Mouse (Mus musculus): ENCODE measurements around the gene Tgm5. TPM values are rescaled to one million over a fixed set of nuclear protein-coding genes. Genes with fewer than 3 reads are reported as not detected.
"Not testable (repeated sequence)": the region's sequence is repeated elsewhere in the genome, so short reads cannot be mapped to it uniquely, and the experiment has no call there.

Tgm5 gene
- not detected in 2 replicates for polyA plus RNA-seq (2016; fragmentation: Nextera tagmentation; extraction: Ambion mirVana)

DNA sequence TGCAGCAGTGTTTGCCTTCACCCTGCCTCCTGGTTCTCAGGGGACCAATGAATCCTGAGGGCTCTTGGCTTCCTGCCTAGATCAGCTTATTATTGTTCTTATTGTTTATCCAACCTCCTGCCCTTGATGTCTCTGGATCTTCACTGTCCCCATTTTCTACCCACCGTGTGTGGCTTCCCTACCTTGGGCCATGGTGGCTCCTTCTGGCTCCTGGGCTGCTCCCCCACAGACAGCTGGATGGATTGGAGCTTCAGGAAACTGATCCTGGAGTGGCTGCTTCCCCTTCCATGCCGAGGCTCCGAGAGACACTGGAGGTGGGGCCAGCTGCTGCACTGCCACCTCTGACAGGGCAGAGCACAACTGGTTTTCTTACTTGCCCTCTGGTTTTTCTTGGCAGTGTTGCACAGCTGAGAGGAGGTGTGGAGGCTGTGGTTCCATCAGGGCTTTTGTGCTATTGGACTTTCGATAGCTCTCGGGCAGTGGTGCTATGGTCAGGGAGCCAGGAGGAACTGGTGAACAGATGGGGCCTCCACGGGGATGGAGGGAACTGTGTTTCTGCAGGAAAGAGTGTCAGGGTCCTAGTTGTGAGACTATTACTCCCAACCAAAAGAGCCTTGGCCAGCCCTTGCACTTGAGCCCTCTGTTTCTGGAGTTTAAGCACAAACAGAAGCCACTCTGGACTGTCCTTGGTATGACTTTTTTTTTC, at the start of gene Tgm5:
Gene Tgm5, minus strand, starts transcription at position 362 of the 706 bp plus-strand sequence.
- WGBS: 43% methylated on average over 6 of the region's 6 CpGs
- no peak for DNase-seq (ENCODE audit: low spot score)
- Histone ChIP-seq H3K27ac (no peak within 1 kb of the TSS), H3K4me3 (no peak within 1 kb of the TSS), H3K4me1 (peaks cover 7% of the 10 kb centered on the region; the same call in 1 of the 2 replicates), H3K9me3 (no peaks in the 10 kb centered on the region), H3K27me3 (ENCODE audit: insufficient read depth, poor library complexity, severe bottlenecking) (0 out of 2 replicates have a peak, but pooled peaks cover 4% of the 10 kb centered on the region), H3K36me3 (no peaks in the 10 kb centered on the region)

DNA sequence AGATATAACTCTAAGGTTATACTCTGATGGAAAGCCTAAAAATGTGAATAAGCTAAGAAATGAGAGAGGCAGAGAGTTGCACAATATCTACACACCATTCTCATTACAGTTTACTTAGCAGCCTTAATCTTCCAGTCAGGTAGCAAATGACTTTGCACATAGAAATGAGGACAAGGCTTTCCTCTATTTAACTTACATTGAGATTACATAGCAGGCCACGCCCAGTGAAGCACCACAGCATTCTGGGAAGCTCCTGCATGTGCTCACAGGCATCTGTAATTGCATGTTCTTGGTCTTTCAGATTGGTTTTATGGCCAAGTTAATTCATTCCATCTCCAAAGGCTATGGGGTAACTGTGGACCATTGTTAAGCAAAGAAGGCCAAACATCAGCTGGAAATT, 47.2 kb upstream of the Tgm5 start:
- WGBS: 69% methylated on average over 1 of the region's 1 CpGs
- Histone ChIP-seq H3K4me3 (no peak overlapping the region), H3K9me3 (no peaks in the 10 kb centered on the region), H3K36me3 (peaks cover 6% of the 10 kb centered on the region), H3K27ac (no peak overlapping the region), H3K27me3 (ENCODE audit: insufficient read depth, poor library complexity, severe bottlenecking) (no peaks in the 10 kb centered on the region), H3K4me1 (no peaks in the 10 kb centered on the region)
- no peak for DNase-seq (ENCODE audit: low spot score)

DNA sequence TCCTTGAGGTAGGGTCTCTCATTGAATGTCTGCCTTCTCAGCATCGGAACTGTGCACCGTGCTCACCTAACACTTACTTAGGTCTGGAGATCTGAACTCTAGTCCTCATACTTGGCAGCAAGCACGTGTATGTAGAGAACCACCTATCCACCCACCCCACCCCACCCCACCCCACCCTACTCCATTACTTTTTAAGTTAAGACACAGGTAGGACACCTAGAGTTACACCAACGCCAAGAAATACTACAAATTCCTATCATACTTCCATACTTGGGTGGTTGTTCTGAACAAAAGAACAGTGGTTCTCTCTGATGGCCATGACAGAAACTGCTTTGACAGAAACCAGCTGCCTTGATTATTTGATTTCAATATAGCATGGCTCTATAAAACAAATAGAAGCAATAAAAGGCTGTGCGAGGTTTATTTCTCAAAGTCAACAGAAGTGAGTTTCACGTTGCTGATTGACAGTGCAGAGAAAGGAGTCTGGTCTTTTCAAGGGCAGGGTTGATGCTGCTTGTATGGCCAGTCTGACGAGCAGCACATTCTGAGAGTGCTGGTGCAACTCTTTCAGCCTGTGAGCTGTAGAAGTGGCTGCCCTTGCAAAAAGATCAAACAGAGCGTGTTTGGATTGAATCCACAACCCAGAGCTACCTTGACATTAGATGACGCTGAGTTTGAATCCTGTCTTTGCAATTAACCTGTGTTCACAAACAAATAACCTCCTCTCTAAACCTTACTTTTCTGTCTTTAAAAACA, 43.4 kb upstream of the Tgm5 start:
- Histone ChIP-seq H3K4me3 (no peak overlapping the region), H3K4me1 (no peaks in the 10 kb centered on the region), H3K27me3 (ENCODE audit: insufficient read depth, poor library complexity, severe bottlenecking) (no peaks in the 10 kb centered on the region), H3K36me3 (no peaks in the 10 kb centered on the region), H3K9me3 (no peaks in the 10 kb centered on the region), H3K27ac (no peak overlapping the region)
- WGBS: 63% methylated on average over 9 of the region's 9 CpGs
- DNase-seq (ENCODE audit: low spot score): no peak

DNA sequence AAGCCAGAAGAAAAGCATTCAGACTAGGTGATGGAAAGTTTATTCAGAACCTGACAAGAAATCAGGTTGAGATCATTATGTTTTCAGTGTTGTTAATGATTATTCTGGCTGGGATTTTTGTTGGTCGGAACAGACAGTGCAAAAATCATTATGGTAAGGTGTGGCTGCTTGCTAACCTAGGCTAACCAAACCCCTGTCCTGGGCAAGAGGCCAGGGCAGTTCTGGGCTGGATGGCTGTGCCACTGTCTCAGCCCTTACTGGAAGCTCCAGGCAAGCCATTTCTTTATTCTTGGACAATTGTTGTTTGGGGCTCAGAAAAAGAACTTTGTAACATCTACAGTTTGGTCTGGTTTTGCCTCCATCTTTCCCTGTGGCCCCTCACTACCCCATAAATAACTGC, 41.9 kb upstream of the Tgm5 start:
- DNase-seq (ENCODE audit: low spot score): no peak
- Histone ChIP-seq H3K36me3 (no peaks in the 10 kb centered on the region), H3K9me3 (no peaks in the 10 kb centered on the region), H3K27me3 (ENCODE audit: insufficient read depth, poor library complexity, severe bottlenecking) (no peaks in the 10 kb centered on the region), H3K4me1 (no peaks in the 10 kb centered on the region), H3K27ac (no peak overlapping the region), H3K4me3 (no peak overlapping the region)
- WGBS: 78% methylated on average over 1 of the region's 1 CpGs

DNA sequence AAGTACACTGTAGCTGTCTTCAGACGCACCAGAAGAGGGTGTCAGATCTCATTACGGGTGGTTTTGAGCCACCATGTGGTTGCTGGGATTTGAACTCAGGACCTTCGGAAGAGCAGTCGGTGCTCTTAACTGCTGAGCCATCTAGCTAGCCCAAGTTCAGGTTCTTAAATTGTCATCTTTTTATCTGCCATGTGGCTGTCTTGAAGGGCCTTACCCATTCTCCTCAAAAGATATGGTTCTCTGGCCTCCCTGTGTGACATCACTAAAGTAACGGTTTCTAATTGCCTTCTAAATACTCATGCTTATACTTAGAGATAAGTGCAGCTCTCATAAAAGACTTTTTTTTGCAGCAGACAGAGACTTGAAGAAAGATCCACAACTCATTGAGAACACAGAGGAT, 40.7 kb upstream of the Tgm5 start:
- H3K4me1 ChIP-seq; H3K27me3 ChIP-seq (ENCODE audit: insufficient read depth, poor library complexity, severe bottlenecking); H3K4me3 ChIP-seq; H3K27ac ChIP-seq; DNase-seq (ENCODE audit: low spot score); H3K36me3 ChIP-seq; H3K9me3 ChIP-seq: not testable (repeated sequence)
- 88% methylated on average over 5 of the region's 5 CpGs for WGBS

DNA sequence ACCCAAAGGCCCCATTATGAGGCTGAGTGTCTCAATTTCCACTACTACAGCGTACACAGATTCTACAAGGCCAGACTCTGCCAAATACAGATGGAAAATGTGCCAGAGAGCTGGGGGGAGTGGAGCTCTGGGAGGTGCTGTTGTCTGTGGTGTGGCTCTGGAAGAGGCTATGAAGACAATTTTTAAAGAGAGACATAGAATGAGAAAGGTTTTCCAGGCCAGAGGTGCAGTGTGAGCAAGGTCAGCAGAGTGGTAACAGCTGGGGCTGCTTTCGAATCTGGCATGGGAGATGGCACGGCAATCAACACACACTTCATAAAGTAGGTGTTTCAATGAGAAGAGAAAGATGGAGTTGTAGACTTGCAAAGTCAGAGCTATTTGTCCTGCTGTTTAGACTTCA, 33.6 kb upstream of the Tgm5 start:
- Histone ChIP-seq H3K4me3 (no peak overlapping the region), H3K36me3 (no peaks in the 10 kb centered on the region), H3K4me1 (no peaks in the 10 kb centered on the region), H3K27ac (no peak overlapping the region), H3K9me3 (no peaks in the 10 kb centered on the region), H3K27me3 (ENCODE audit: insufficient read depth, poor library complexity, severe bottlenecking) (no peaks in the 10 kb centered on the region)
- no peak for DNase-seq (ENCODE audit: low spot score)
- 75% methylated on average over 3 of the region's 3 CpGs for WGBS

DNA sequence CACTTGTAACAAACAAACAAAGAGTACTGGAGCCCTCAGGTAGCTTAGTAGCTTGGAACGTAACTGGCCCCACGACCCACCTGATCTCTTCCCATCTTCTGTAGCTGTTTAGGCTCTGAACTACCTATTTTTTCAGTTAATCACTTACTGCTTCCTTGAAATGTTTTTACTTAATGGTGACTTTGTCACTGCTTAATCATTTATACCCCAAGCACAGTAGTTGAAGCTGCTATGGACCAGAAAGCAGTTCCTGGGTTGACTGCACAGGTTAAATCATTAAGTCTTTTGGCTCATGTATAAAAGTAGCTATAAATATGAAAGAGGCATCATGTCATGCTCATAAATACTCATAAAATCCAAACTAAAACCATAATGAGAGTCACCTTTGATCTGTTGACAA, 29.8 kb upstream of the Tgm5 start:
- Histone ChIP-seq H3K36me3 (no peaks in the 10 kb centered on the region), H3K27me3 (ENCODE audit: insufficient read depth, poor library complexity, severe bottlenecking) (no peaks in the 10 kb centered on the region), H3K9me3 (no peaks in the 10 kb centered on the region), H3K4me3 (no peak overlapping the region), H3K27ac (no peak overlapping the region), H3K4me1 (peaks cover 1% of the 10 kb centered on the region)
- DNase-seq (ENCODE audit: low spot score): no peak
- WGBS: 86% methylated on average over 2 of the region's 2 CpGs

DNA sequence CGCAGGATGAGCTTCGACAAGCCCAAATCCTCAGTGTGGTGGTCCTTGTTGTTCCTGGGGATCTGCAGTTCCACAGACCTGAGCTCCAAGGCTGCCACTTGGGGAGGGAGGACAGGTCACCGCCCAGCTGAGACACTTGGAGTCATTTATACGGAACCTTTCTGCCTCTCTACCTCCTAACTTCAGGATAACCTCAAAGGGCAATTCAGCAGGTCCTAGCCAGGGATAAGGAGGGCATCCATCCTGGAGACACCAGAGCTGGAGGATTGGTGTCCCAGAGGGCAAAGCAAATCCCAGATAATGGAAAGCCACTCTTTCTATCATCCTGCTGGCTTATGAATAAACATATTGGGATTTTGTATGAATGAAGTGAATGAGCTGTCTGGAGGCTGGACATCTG, 24.1 kb upstream of the Tgm5 start, which contains the start of gene Tgm7:
Gene Tgm7, minus strand, starts transcription at position 101 of the 400 bp plus-strand sequence.
- H3K4me3 ChIP-seq: no peak within 1 kb of the TSS
- H3K4me1 ChIP-seq: peaks cover 4% of the 10 kb centered on the region
- H3K27me3 ChIP-seq (ENCODE audit: insufficient read depth, poor library complexity, severe bottlenecking): no peaks in the 10 kb centered on the region
- no peak within 1 kb of the TSS for H3K27ac ChIP-seq
- DNase-seq (ENCODE audit: low spot score): no peak
- no peaks in the 10 kb centered on the region for H3K9me3 ChIP-seq
- H3K36me3 ChIP-seq: no peaks in the 10 kb centered on the region
- 81% methylated on average over 4 of the region's 4 CpGs for WGBS

DNA sequence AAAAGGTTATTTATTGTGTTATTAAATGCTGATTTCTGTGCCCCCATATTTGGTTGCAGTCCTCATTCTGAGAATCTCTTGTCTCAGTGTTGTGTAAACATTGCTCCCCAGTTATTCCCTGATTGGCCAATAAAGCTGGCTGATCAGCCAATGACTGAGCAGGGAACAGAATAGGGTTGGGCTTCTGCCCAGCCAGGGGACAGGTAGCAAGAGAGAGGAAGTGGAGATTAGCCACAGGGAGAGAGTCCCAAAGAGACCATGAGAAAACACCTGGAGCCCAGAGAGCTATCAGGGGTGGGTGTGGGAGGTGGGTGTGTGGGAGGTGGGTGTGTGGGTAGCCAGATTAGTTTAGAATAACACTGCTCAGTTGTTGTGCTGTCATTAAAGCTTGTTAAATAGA, 20.3 kb upstream of the Tgm5 start:
- Histone ChIP-seq H3K27me3 (ENCODE audit: insufficient read depth, poor library complexity, severe bottlenecking) (no peaks in the 10 kb centered on the region), H3K9me3 (no peaks in the 10 kb centered on the region), H3K4me3 (no peak overlapping the region), H3K27ac (no peak overlapping the region), H3K4me1 (peaks cover 4% of the 10 kb centered on the region), H3K36me3 (no peaks in the 10 kb centered on the region)
- DNase-seq (ENCODE audit: low spot score): no peak

DNA sequence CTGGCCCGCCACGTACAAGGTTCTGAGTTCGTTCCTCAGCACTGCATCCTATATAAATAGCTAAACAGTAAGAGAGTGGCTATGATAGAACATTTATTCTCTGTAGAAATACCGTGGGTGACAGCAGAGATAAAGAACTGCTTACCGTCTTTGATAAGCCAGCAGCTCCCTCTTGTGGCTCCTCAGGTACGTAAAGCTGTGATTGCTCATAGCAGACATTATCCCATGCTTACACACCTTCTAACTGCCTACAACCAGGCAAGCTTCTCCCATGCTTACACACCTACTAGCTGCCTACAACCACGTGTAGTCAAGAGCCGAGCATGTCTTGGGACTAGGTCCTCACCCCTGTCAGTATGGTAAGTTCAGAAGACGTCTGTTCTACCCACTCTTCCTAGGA, 16.4 kb upstream of the Tgm5 start:
- WGBS: 25% methylated on average over 9 of the region's 9 CpGs
- Histone ChIP-seq H3K9me3 (no peaks in the 10 kb centered on the region), H3K27me3 (ENCODE audit: insufficient read depth, poor library complexity, severe bottlenecking) (no peaks in the 10 kb centered on the region), H3K36me3 (no peaks in the 10 kb centered on the region), H3K4me1 (no peaks in the 10 kb centered on the region), H3K27ac (no peak overlapping the region), H3K4me3 (no peak overlapping the region)
- no peak for DNase-seq (ENCODE audit: low spot score)

DNA sequence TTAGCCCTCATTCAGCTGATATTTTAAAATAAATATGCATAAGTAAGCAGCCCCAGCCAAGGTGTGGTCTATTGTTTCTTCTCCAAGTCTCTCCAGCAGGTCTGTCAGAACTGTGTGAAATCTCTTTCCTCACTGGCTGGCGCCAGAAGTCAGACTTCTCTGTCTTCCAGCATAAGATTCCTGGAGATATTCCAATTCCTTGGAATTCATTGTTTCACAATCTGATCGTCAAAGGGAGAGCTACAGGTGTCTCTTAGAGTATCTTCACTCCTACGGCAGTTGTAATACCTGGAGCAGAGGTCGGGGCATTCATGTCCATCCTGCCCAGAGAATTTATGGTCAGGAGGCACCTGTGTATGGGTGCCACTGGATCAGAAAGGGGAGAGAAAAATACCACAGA, 4.1 kb upstream of the Tgm5 start:
- Histone ChIP-seq H3K27me3 (ENCODE audit: insufficient read depth, poor library complexity, severe bottlenecking) (no peaks in the 10 kb centered on the region), H3K9me3 (no peaks in the 10 kb centered on the region), H3K4me1 (peaks cover 7% of the 10 kb centered on the region; the same call in 1 of the 2 replicates), H3K4me3 (no peak overlapping the region), H3K36me3 (no peaks in the 10 kb centered on the region), H3K27ac (no peak overlapping the region)
- 69% methylated on average over 4 of the region's 4 CpGs for WGBS
- DNase-seq (ENCODE audit: low spot score): no peak

DNA sequence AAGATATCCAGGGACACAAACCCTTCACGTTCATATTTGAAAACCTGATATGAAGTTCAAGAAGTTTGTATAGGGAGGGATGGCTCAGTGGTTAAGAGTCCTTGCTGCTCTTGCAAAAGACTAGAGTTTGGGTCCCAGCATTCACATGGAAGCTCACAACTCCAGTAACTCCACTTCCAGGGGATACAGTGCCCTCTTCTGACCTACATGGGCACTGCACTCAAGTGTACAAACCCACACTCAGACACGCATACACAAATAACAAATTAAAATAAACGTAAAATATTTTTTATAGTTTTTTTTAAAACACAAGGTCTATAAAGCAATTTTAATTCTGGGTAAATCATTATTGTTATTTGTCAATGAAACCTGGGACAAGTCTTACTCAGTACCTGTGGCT, 2.9 kb upstream of the Tgm5 start:
- Histone ChIP-seq H3K4me3 (no peak overlapping the region), H3K9me3 (no peaks in the 10 kb centered on the region), H3K36me3 (no peaks in the 10 kb centered on the region), H3K27ac (no peak overlapping the region), H3K4me1 (peaks cover 7% of the 10 kb centered on the region; the same call in 1 of the 2 replicates), H3K27me3 (ENCODE audit: insufficient read depth, poor library complexity, severe bottlenecking) (0 out of 2 replicates have a peak, but pooled peaks cover 4% of the 10 kb centered on the region)
- DNase-seq (ENCODE audit: low spot score): no peak
- 84% methylated on average over 3 of the region's 3 CpGs for WGBS

DNA sequence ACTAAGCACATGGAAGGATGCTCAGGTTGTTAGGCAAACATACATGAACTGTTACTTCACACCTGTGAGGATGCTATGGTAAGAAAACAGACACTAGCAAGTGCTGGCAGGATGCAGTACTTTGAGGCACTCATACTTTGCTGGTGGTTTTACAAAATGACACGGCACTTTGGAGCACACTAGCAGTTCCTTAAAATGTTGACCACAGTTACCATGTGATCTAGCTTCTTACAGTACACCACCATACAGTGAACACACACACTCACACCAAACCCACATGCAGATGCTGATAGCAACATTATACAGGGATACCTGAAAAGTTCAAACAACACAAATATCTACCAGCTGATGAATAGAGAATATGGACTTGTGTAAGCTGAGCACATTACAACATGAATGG, 3.0 kb downstream of the Tgm5 start:
- Histone ChIP-seq H3K9me3 (no peaks in the 10 kb centered on the region), H3K4me1 (peaks cover 7% of the 10 kb centered on the region; the same call in 1 of the 2 replicates), H3K4me3 (no peak overlapping the region), H3K27me3 (ENCODE audit: insufficient read depth, poor library complexity, severe bottlenecking) (0 out of 2 replicates have a peak, but pooled peaks cover 4% of the 10 kb centered on the region), H3K27ac (no peak overlapping the region), H3K36me3 (no peaks in the 10 kb centered on the region)
- DNase-seq (ENCODE audit: low spot score): no peak
- WGBS: 78% methylated on average over 1 of the region's 1 CpGs

Data from heart, embryonic 10.5 days (tissue).